Mouse (Mus musculus) heart, embryonic 14.5 days (tissue): ENCODE results near the gene Rasgrf2. TPM values are rescaled to one million over a fixed set of nuclear protein-coding genes. Genes with fewer than 3 reads are reported as not detected.

ENCODE experiments used
- ATAC-seq: fragments of 200-750 bp; cut with Nextera tagmentation; 2 replicates; pipeline ENCODE4 v1.8.0; 2017; ENCODE audit warnings: low read depth, moderate TSS enrichment; ENCODE audit not compliant: insufficient number of reproducible peaks, insufficient read depth, low FRiP score
- H3K27ac ChIP-seq, 2 experiments: fragments of 200-500 bp in 1 of 2; fragments of 300-500 bp in 1 of 2; sonication (generic) in 1 of 2; replicated peaks in 1 of 2; 2 replicates each; pipeline ENCODE4 v1.5.1; 2012 to 2014; ENCODE audit warnings: low read depth in 2 of 2, low read length in 2 of 2, control low read depth in 1 of 2, mild to moderate bottlenecking in 1 of 2, mixed read lengths in 1 of 2; ENCODE audit not compliant: control insufficient read depth in 1 of 2, insufficient read depth in 1 of 2
- H3K27me3 ChIP-seq: fragments of 300-500 bp; sonication (generic); 2 replicates; pipeline ENCODE4 v1.6.1; 2014; ENCODE audit warnings: mild to moderate bottlenecking, low read length, control low read depth; ENCODE audit not compliant: control insufficient read depth, insufficient read depth
- H3K36me3 ChIP-seq: fragments of 300-500 bp; sonication (generic); 2 replicates; pipeline ENCODE4 v1.6.1; 2014; ENCODE audit warnings: mild to moderate bottlenecking, control low read depth, low read length, mixed read lengths; ENCODE audit not compliant: control insufficient read depth, insufficient read depth
- H3K4me1 ChIP-seq, 2 experiments: fragments of 200-500 bp in 1 of 2; fragments of 300-500 bp in 1 of 2; sonication (generic) in 1 of 2; 2 replicates each; pipeline ENCODE4 v1.6.1; 2012 to 2014; ENCODE audit warnings: low read length in 2 of 2, control low read depth in 1 of 2, mixed read lengths in 1 of 2; ENCODE audit not compliant: control insufficient read depth in 2 of 2, insufficient read depth in 2 of 2
- H3K4me2 ChIP-seq: fragments of 300-500 bp; sonication (generic); 2 replicates; pipeline ENCODE4 v1.6.1; 2014; ENCODE audit warnings: mild to moderate bottlenecking, low read length
- H3K4me3 ChIP-seq, 2 experiments: fragments of 200-500 bp in 1 of 2; fragments of 300-500 bp in 1 of 2; sonication (generic) in 1 of 2; 2 replicates each; pipeline ENCODE4 v1.5.1; 2012 to 2014; ENCODE audit warnings: low read length in 2 of 2, mild to moderate bottlenecking in 2 of 2, control low read depth in 1 of 2, low read depth in 1 of 2, moderate library complexity in 1 of 2; ENCODE audit not compliant: control insufficient read depth in 1 of 2, insufficient read depth in 1 of 2
- H3K9ac ChIP-seq: fragments of 300-500 bp; sonication (generic); 2 replicates; pipeline ENCODE4 v1.6.1; 2014; ENCODE audit warnings: mild to moderate bottlenecking, low read length
- H3K9me3 ChIP-seq: fragments of 300-500 bp; sonication (generic); 2 replicates; pipeline ENCODE4 v1.6.1; 2016; ENCODE audit warnings: low read length, control low read depth; ENCODE audit not compliant: control insufficient read depth
- WGBS: fragments of 180-500 bp; shearing (Covaris S2); extraction: QIAGEN DNeasy Blood & Tissue Kit; methylation state at CpG from one replicate; pipeline ENCODE4 v1.1.7; 2014; 5-methylcytosine and 5-hydroxymethylcytosine counted together
- polyA plus RNA-seq: library from polyadenylated mRNA; unstranded; fragments of >200 nt; fragmentation: Nextera tagmentation; extraction: Ambion mirVana; gene quantifications from 2 replicates; pipeline ENCODE4 v1.2.1, GENCODE M21; 2014

Gene Rasgrf2
- polyA plus RNA-seq, 1 experiment from 2014 or later = 0.46 TPM

DNA sequence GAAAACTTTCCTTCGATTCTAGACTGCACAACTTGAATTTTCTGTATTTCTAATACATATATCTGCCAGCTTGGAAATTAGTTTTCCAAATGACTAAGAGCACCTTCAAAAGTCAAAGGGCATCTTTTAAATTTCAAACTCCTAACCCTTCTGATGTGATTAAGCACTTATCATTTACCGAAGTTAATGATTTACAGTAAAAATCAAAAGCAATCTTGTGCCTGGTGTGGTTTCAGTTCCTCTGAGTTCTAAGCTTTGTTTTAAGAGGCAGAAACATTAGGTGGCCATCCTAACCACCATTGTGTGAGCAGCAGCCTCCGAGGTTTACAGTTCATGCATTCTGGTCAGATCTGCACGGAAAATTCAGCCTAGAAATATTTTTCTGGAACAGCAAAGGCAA is 1.6 kb downstream of the Rasgrf2 start:
- Histone ChIP-seq H3K27me3 (peaks cover 15% of the 10 kb centered on the region), H3K9ac (no peak overlapping the region), H3K4me2 (no peak overlapping the region), H3K4me1 (peaks cover 0 to 4% of the 10 kb centered on the region in 2 experiments; a peak in 1 of 4 replicates), H3K4me3 (no peak overlapping the region), H3K36me3 (no peaks in the 10 kb centered on the region), H3K9me3 (no peaks in the 10 kb centered on the region), H3K27ac (no peak overlapping the region)
- no peak for ATAC-seq
- WGBS = 83% methylated on average over 4 of the region's 4 CpGs

DNA sequence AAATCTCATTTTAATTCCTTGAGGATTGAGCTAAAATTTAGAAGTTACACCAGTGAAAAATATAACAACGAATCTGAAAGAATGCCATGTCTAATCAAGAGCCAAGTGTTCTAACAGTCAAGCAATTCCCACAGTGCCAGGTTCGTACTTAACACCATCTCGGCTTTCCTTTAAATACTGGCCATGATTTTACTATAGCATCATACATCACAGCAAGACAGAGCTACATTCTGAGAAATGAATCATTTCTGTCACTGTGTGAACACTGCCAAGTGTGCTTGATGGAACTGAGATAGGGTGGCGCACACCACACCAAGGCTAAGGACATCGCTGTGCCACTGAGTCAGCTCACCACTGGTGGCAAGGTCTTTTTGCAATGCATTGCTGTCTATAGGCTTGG is 5.6 kb downstream of the Rasgrf2 start:
- no peaks in the 10 kb centered on the region for H3K36me3 ChIP-seq

DNA sequence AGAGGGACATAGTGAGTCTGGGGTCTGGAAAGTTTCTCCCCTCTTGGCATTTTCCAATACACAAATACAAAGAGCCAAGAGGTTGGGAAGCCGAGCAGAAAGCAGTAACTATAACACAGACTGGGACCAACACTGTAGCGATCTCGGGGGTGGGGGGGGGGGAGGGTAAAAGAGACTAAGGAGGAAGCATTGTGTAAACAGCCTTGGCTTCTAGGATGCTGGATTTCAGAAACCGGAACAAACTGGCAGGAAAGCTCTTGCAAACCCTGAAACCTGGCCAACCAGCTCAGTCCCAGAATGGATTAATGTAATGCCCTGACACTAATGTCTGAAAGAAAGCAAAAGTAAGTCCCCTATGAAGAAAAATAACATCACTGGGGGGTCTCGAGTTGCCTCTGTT is 11.8 kb downstream of the Rasgrf2 start:
- Histone ChIP-seq H3K4me2 (no peak overlapping the region), H3K4me3 (no peak overlapping the region), H3K9me3 (no peaks in the 10 kb centered on the region), H3K27me3 (no peaks in the 10 kb centered on the region), H3K36me3 (no peaks in the 10 kb centered on the region), H3K27ac (no peak overlapping the region), H3K4me1 (no peaks in the 10 kb centered on the region), H3K9ac (no peak overlapping the region)
- WGBS = 63% methylated on average over 5 of the region's 5 CpGs
- ATAC-seq = no peak

More for the DNA sequence above, 5.6 kb downstream of the Rasgrf2 start:
- H3K27ac ChIP-seq = no peak overlapping the region
- peaks cover 10% of the 10 kb centered on the region for H3K27me3 ChIP-seq
- 84% methylated on average over 5 of the region's 5 CpGs for WGBS
- H3K9ac ChIP-seq = no peak overlapping the region
- no peak for ATAC-seq
- 0 out of 4 replicates have a peak, but pooled peaks cover 0 to under 1% of the 10 kb centered on the region in 2 experiments for H3K4me1 ChIP-seq
- H3K4me2 ChIP-seq = no peak overlapping the region
- no peak overlapping the region for H3K4me3 ChIP-seq
- no peaks in the 10 kb centered on the region for H3K9me3 ChIP-seq

DNA sequence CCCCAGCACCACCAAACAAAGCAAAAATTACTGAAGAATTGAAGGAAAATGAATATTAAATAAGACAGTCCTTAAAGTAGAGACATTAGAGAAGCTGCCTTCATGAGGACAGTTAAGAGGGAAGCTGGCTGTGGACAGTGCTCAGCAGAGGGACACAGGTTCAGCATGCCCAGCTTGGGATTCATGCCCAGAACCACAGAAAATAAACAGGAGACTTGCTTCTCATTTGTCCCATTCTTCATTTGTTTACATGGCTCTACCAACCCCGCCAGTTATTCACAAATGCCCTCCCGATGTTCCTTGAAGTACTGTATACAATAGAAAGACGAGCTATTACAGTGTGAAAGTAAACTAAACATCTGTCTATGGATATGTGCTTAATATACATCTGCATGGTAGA is 17.4 kb downstream of the Rasgrf2 start:
- 73% methylated on average over 3 of the region's 3 CpGs for WGBS
- H3K4me2 ChIP-seq = no peak overlapping the region
- no peaks in the 10 kb centered on the region for H3K9me3 ChIP-seq
- no peaks in the 10 kb centered on the region for H3K27me3 ChIP-seq
- H3K36me3 ChIP-seq = no peaks in the 10 kb centered on the region
- no peak for ATAC-seq
- no peak overlapping the region for H3K4me3 ChIP-seq
- H3K27ac ChIP-seq = no peak overlapping the region
- no peak overlapping the region for H3K9ac ChIP-seq
- no peaks in the 10 kb centered on the region for H3K4me1 ChIP-seq

DNA sequence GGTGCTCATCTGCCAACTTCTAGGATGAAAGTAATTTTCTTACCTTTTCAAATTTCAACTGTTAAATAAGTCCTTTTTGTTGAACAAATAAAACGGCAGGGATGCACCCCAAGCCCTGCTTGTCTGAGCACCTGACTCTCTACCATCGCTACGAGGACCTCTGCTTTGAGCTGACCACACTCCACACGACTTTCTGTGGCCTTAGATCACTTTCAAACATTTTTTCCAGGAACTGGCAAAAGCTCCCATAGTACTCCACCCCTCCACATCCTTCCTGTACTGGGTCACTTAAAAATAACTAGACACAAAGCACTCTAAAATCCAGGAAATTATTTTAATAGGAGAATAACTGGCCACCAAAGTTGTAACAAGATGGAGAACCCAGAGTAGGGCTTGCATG is 23.2 kb downstream of the Rasgrf2 start:
- Histone ChIP-seq H3K9me3 (no peaks in the 10 kb centered on the region), H3K4me1 (peaks cover 2 to 3% of the 10 kb centered on the region in 2 experiments; a peak in 3 of 4 replicates), H3K27ac (no peak overlapping the region), H3K9ac (no peak overlapping the region), H3K27me3 (no peaks in the 10 kb centered on the region), H3K36me3 (no peaks in the 10 kb centered on the region), H3K4me3 (no peak overlapping the region), H3K4me2 (no peak overlapping the region)
- ATAC-seq = no peak
- WGBS = 57% methylated on average over 4 of the region's 4 CpGs

DNA sequence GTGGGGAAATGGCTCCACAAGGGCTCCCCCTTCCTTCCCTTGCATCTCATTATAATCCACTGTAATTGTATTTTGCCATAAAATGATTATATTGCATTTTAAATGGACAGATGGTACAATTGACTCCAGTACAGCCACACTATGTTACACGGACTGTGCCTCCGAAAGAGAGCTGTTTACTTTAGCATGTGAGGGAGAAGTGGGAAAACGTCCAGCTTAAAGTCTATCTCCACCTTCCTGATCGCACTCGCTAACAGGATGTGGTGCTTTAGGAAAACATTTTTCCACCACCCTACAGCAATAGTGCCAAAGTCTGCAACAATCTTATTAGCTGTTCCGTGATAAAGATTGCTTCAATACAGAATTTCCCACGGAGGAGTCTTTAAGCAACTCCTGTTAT is 27.2 kb downstream of the Rasgrf2 start:
- Histone ChIP-seq H3K4me3 (no peak overlapping the region), H3K27me3 (no peaks in the 10 kb centered on the region), H3K9ac (no peak overlapping the region), H3K36me3 (no peaks in the 10 kb centered on the region), H3K9me3 (no peaks in the 10 kb centered on the region), H3K27ac (peak overlapping the region in 1 of 2 experiments; percentile 43; a peak in 2 of 4 replicates), H3K4me2 (no peak overlapping the region), H3K4me1 (peaks cover 2 to 3% of the 10 kb centered on the region in 2 experiments; a peak in 3 of 4 replicates)
- peak; percentile 64 for ATAC-seq
- WGBS = 42% methylated on average over 7 of the region's 7 CpGs

DNA sequence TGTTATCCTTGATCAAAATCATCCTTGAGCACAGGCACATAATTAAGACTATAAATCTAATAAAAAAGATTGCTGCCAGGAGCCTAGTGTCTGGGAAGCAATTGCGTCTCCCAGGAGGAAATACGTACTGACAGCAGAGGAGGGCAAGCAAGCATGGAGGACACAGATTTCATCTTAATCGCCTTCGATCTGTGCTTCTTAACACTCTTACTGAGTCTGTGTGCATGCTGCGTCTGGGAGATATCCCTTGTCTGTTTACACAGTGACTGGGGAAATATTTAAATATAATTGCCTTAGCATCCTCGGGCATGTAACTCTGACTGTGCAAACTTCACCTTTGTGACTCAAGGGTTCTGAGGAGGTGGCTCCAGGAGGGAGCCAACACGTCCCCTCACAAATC is 33.0 kb downstream of the Rasgrf2 start:
- Histone ChIP-seq H3K9ac (no peak overlapping the region), H3K27ac (no peak overlapping the region), H3K4me2 (no peak overlapping the region), H3K4me3 (no peak overlapping the region), H3K9me3 (no peaks in the 10 kb centered on the region), H3K4me1 (no peaks in the 10 kb centered on the region), H3K36me3 (no peaks in the 10 kb centered on the region), H3K27me3 (no peaks in the 10 kb centered on the region)
- WGBS = 62% methylated on average over 7 of the region's 7 CpGs
- no peak for ATAC-seq
